Mouse (Mus musculus) small intestine, adult 2 months (tissue): ENCODE data around the gene Prkd2. TPM values are rescaled to one million over a fixed set of nuclear protein-coding genes. Genes with fewer than 3 reads are reported as not detected.
A peak's percentile ranks its signal among the peaks of the same experiment; 100 is the strongest.

Experiments
- H3K27ac ChIP-seq: fragments of 200-500 bp; 2 replicates; pipeline ENCODE4 v1.5.1; 2012; ENCODE audit warnings: low read depth, low read length, control low read depth, inconsistent platforms; ENCODE audit not compliant: insufficient read depth
- H3K27me3 ChIP-seq: fragments of 200-500 bp; 2 replicates; pipeline ENCODE4 v1.6.1; 2012; ENCODE audit warnings: mild to moderate bottlenecking, moderate library complexity, low read length, inconsistent platforms; ENCODE audit not compliant: control insufficient read depth, insufficient read depth
- H3K36me3 ChIP-seq: fragments of 200-500 bp; 2 replicates; pipeline ENCODE4 v1.6.1; 2012; ENCODE audit warnings: mild to moderate bottlenecking, low read length, control low read depth, inconsistent platforms; ENCODE audit not compliant: control insufficient read depth, insufficient read depth
- H3K4me1 ChIP-seq: fragments of 200-500 bp; 2 replicates; pipeline ENCODE4 v1.6.1; 2012; ENCODE audit warnings: low read length, inconsistent platforms, mixed read lengths; ENCODE audit not compliant: control insufficient read depth, insufficient read depth, insufficient read length
- H3K4me3 ChIP-seq: fragments of 200-500 bp; 2 replicates; pipeline ENCODE4 v1.5.1; 2012; ENCODE audit warnings: low read depth, mild to moderate bottlenecking, control low read depth, inconsistent platforms, low read length, moderate library complexity
- CTCF ChIP-seq: fragments of 200-500 bp; IDR thresholded peaks from 2 replicates; pipeline ENCODE4 v1.5.1; 2012; ENCODE audit warnings: low read depth, mild to moderate bottlenecking, control low read depth, inconsistent platforms, low read length, moderate library complexity, mixed read lengths; ENCODE audit not compliant: insufficient replicate concordance, insufficient read length; ENCODE audit errors: extremely low read depth
- POLR2A ChIP-seq: fragments of 200-500 bp; IDR thresholded peaks from 2 replicates; pipeline ENCODE4 v1.6.1; 2012; ENCODE audit warnings: low read depth, mild to moderate bottlenecking, control low read depth, inconsistent platforms, low read length, moderate library complexity
- WGBS: fragments of 180-500 bp; shearing (Covaris S2); methylation state at CpG from one replicate; pipeline ENCODE4 v1.1.7; 2018; 5-methylcytosine and 5-hydroxymethylcytosine counted together
- polyA plus RNA-seq: library from polyadenylated mRNA; depleted of rRNA; stranded (reverse); fragments of >200 nt; gene quantifications from 2 replicates; pipeline ENCODE4 v1.2.3, GENCODE M21; 2012

Gene Prkd2
- polyA plus RNA-seq, 1 experiment: 44.0 TPM

DNA sequence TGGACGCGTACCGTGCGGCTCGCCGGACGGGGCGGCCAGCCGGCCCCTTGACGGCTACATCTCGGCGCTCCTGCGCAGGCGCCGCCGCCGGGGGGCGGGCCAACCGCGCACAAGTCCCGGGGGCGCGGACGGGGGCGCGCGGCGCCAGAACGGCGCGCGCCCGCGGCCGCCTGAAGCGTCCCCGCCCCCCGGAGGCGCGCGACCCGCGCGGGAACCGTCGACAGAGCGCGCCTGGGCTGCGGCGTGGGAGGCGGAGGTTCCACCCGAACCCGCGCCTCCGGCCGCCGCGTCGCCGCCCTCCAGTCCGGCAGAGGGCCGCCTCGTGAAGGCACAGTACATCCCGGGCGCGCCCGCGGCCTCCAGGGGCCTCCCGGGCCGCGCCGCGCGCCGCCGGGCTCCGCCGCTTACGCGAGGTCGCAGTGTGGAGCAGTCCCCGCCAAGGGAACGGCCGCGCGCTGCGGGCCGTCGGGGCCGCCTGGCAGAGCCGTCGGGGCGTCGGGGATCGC lies 42.6 kb downstream of the Prkd2 start:
- 35% methylated on average over 95 of the region's 95 CpGs for WGBS
- peak overlapping the region; percentile 38 for H3K4me3 ChIP-seq
- no peak for TF ChIP-seq POLR2A
- no peak for TF ChIP-seq CTCF

DNA sequence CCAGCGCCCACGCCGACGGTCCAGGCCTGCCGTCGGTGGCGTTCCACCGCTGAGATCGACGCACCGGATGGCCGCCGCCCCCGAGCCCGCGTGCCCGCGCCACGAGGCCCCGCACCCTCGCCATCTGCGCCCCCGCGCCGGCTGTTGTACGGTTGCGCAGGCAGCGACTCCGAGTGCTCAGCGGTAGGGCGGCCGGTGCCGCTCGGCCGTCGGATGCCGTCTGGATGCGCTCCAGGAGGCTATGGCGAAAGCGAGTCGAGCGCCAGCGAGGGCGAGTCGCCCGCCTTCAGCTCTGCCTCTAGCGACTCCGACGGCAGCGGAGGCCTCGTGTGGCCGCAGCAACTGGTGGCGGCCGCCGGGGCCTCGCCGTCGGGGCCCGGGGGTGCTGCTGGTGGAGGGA lies 43.2 kb downstream of the Prkd2 start:
- Histone ChIP-seq H3K27me3 (peaks cover 13% of the 10 kb centered on the region), H3K4me3 (no peak overlapping the region), H3K4me1 (peaks cover 2% of the 10 kb centered on the region; the same call in 1 of the 2 replicates), H3K36me3 (0 out of 2 replicates have a peak, but pooled peaks cover 3% of the 10 kb centered on the region), H3K27ac (no peak overlapping the region)
- TF ChIP-seq CTCF: no peak
- TF ChIP-seq POLR2A: no peak
- 68% methylated on average over 59 of the region's 59 CpGs for WGBS

More for the DNA sequence above, 42.6 kb downstream of the Prkd2 start:
- H3K27ac ChIP-seq: no peak overlapping the region
- 0 out of 2 replicates have a peak, but pooled peaks cover 3% of the 10 kb centered on the region for H3K36me3 ChIP-seq
- peaks cover 2% of the 10 kb centered on the region; the same call in 1 of the 2 replicates for H3K4me1 ChIP-seq
- H3K27me3 ChIP-seq: peaks cover 11% of the 10 kb centered on the region

DNA sequence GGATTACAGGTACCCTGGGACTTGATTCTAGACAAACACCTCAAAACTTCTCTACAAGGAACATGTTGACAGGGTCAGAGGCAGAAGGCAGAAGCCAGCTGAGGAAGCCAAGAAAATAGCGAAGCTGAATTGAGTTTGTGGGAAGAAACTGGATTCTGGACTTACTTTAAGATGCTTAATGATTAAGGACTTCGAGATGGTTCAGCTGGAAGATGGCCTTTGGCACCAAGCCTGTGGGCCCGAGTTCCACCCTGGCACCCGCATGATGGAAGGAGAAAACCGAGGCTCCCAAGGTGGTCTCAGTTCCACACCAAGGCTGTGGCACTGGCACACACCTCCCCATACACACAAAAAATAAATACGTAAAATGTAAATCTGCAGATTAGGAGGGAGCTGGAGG lies 47.8 kb downstream of the Prkd2 start:
- Histone ChIP-seq H3K4me3 (peak overlapping the region; percentile 15; the same call in 1 of the 2 replicates), H3K27ac (peak overlapping the region; percentile 36), H3K36me3 (0 out of 2 replicates have a peak, but pooled peaks cover 3% of the 10 kb centered on the region), H3K27me3 (peaks cover 17% of the 10 kb centered on the region), H3K4me1 (peaks cover 3% of the 10 kb centered on the region; the same call in 1 of the 2 replicates)
- 36% methylated on average over 6 of the region's 6 CpGs for WGBS
- TF ChIP-seq POLR2A: no peak
- TF ChIP-seq CTCF: no peak

DNA sequence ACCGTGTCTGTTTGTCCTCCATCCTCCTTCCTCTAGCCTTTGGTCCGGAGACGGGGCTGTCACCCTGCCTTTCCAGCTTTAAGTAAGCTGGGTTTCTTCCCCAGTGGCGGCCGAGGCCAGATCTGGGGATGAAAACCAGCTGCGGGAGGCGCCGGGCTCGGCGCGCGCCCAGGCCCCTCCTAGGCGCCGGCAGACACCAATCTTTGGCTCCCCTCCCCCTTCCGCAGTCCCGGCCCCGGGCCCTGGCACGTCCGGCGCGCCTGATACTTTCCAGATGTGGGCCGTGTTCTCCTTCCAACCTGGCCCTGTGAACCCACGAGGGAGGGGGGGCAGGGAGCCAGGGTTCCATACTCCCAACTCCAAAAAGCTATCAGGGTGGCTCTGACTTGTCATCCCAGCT lies 48.2 kb downstream of the Prkd2 start:
- 5% methylated on average over 23 of the region's 23 CpGs for WGBS
- H3K4me3 ChIP-seq: peak overlapping the region; percentile 15; the same call in 1 of the 2 replicates
- H3K27me3 ChIP-seq: peaks cover 13% of the 10 kb centered on the region
- peaks cover 3% of the 10 kb centered on the region; the same call in 1 of the 2 replicates for H3K4me1 ChIP-seq
- H3K36me3 ChIP-seq: no peaks in the 10 kb centered on the region
- peak overlapping the region; percentile 56 for H3K27ac ChIP-seq
- TF ChIP-seq CTCF (no peak), POLR2A (no peak)

DNA sequence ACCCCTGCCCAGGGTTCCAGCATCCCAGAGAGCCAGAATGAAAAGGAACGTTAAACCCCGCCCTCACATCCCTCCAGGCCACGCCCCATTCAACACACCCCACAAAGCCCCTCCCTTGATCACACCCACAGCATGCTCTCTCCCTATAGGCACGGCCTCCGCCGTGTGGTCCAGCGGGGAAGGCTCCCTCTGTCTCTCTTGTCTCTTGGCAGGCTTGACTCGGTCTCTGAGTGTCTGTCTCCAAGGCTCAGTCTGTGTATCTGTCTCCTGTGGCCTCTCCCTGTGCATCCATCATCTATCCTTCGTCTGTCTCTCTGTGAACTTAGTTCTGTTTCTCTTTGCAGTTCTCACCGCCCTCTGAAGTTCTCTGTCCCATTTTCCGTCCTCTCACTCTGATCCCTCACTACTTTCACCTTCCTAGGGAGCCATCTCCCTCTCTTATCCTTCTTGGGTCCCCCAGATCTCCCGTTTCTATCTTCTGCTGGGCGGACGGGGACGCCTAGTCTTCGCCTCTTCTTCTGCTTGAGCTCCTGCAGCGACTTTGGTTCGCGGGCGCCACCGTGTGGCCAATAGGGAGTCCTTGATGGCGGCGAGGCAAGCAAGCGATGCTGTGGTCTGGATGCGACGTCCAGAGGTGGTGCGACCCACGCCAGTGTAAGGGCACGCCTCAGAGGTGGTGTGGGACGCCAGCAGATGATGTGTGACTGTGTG lies 49.1 kb downstream of the Prkd2 start, which contains the start of gene Gng8:
Gene Gng8 (plus strand): TSS at position 146 of the 711 bp plus-strand sequence.
- H3K27me3 ChIP-seq: peaks cover 9% of the 10 kb centered on the region
- TF ChIP-seq CTCF: peak; percentile 72
- TF ChIP-seq POLR2A: no peak
- peaks cover 3% of the 10 kb centered on the region; the same call in 1 of the 2 replicates for H3K4me1 ChIP-seq
- peak within 1 kb of the TSS; percentile 46 for H3K4me3 ChIP-seq
- WGBS: under 1% methylated on average over 30 of the region's 30 CpGs
- no peaks in the 10 kb centered on the region for H3K36me3 ChIP-seq
- peak within 1 kb of the TSS; percentile 56 for H3K27ac ChIP-seq

DNA sequence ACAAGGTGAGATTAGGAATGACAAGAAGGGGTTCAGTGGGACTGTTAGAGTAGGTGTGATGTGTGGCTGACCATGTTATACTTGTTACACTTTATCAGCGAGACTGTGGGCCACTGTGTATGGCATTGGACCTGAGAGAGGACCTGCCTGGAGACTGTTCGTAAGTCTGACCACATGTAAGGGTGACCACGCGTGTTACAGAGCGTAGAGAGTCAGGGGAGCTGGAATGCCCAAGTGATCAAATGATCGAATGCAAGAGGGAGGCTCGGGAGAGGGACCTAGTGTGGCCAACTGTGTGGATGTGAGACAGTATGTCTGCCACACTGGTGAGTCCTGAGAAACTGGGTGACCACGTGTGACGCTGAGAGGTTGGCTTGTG lies 49.6 kb downstream of the Prkd2 start:
- peaks cover 9% of the 10 kb centered on the region for H3K27me3 ChIP-seq
- no peak overlapping the region for H3K27ac ChIP-seq
- 46% methylated on average over 9 of the region's 9 CpGs for WGBS
- H3K4me3 ChIP-seq: no peak overlapping the region
- H3K36me3 ChIP-seq: no peaks in the 10 kb centered on the region
- H3K4me1 ChIP-seq: peaks cover 3% of the 10 kb centered on the region; the same call in 1 of the 2 replicates
- TF ChIP-seq POLR2A: no peak
- TF ChIP-seq CTCF: no peak; the same call in 1 of the 2 replicates

DNA sequence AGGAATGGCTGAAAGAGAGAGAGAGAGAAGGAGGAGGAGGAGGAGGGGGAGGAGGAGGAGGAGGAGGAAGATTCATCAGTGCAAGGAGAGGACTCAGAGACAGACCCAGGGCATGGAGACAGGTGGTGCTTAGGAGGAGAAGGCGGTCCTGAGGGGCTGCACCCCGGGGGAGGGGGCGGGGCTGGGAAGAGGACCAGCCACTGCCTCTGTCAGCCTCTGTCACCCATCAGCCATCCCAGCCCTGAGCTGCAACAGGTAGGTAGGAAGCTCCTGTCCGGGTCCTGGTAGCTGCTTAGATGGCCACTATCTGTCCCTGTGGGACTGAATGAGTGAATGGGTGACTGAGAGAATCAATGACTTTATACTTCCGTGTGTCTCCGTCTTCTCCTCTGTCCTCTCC lies 50.9 kb downstream of the Prkd2 start:
- peaks cover 3% of the 10 kb centered on the region; the same call in 1 of the 2 replicates for H3K4me1 ChIP-seq
- H3K36me3 ChIP-seq: no peaks in the 10 kb centered on the region
- no peak overlapping the region for H3K4me3 ChIP-seq
- H3K27me3 ChIP-seq: peaks cover 9% of the 10 kb centered on the region
- no peak overlapping the region for H3K27ac ChIP-seq
- TF ChIP-seq CTCF: no peak
- TF ChIP-seq POLR2A: no peak
- WGBS: 23% methylated on average over 5 of the region's 6 CpGs
